Mouse (Mus musculus) 3T3-L1 (cell line): ENCODE data around the gene Lefty2.

ENCODE experiments used
- DNase-seq: peaks from one replicate; pipeline ENCODE4 v3.0.0-alpha.2; 2015; ENCODE audit warnings: low read depth, low spot score

Lefty2 gene

DNA sequence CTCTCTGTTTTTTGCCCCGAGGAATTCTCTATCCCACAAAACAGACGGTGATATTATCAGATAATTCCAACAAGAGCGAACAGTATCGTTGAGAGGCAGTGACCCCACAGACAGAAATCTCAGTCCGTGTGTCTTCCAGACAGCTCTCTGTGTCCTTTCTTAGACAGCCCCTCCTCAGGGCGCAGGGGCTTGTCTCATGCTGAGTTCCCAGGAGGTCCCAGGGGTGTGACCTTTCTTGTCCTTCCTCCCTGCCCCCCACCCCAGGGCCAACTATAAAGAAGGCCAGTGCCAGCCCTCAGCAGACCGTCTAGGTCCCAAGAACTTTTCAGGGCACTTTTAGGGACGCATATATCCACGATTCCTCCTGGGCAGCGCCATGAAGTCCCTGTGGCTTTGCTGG, at the start of gene Lefty2:
Gene Lefty2, plus strand, starts transcription at position 301 of the 400 bp plus-strand sequence.
- DNase-seq = no peak

DNA sequence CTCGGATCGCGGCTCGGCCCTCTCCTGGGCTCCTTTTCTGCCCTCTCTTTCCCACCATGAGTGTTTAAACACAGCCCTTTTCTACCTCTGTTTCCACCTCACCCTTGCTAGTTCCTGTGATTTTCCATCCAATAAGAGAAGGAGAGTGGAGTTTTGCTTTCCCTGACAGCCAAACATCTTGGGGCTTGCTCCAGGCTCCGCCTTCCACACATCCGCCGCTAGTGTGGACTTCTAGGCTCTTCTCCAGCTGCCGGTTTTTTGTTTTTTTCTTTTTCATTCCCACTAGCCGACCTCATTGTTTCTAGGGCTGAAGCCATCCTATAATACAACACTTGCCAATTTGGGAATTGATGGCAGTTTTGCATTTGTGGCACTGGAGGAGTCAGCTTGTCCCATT, 44.8 kb upstream of the Lefty2 start:
- peak; percentile 94 for DNase-seq

DNA sequence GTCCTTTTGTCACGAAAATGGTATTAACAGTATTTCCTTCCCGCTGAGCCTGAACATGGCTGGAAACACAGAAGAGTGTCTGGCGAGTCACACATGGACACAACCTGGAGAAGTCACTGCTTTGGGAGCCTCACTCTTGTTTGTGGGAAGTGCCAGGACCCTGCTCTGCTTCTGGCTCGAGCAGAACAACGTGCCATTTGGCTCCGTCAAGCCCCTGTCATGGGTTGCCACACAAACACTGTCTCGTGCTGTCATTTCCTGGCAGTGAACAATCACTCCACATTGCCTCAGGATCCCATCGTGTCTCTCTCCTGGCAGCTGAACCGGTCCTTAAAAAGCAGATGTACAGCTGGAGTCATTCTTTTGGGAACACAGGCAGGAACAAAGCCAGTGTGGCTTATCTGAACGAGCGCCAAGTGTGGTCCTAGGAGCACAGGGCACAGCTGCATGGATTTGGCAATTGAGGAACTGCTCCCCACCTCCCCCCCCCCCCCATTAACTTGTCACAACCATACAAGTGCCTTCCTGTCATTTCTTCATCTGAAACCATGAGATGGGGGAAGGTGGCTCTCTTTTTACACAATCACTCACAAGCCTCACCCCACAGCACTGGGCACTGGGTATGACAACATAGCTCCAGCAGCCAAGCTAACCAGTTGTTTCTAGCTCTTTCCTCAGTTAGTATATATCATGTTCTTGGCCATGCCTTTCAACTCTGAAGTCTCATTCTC, 44.2 kb upstream of the Lefty2 start:
- peak; percentile 78 for DNase-seq

DNA sequence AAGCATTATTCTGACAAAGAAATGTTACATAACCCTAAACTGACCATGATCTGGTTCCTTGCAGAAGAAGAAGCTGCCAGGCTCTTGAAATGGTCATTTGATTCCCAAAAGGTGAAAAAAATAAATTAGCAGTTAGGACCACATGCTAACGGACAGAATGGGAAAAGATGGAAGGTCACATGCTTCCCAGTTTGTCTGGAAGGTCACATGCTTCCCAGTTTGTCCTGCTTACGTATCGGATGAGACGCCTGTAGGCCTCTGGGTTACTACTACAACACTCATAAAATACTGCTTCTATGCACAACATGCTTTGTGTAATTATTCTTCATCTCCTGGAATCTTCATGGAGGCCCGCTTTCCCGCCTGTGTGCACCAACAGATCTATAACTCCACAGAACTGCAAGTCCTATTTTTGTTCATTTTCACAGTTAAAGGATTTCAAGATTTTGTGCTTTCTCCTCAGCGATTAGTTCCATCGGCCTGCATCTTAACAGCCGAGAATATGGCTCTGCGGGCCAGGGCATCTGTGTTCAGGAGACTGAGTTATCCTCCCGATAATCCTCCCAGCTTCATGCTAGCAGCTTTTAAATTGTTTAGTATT, 43.1 kb upstream of the Lefty2 start:
- peak; percentile 54 for DNase-seq

DNA sequence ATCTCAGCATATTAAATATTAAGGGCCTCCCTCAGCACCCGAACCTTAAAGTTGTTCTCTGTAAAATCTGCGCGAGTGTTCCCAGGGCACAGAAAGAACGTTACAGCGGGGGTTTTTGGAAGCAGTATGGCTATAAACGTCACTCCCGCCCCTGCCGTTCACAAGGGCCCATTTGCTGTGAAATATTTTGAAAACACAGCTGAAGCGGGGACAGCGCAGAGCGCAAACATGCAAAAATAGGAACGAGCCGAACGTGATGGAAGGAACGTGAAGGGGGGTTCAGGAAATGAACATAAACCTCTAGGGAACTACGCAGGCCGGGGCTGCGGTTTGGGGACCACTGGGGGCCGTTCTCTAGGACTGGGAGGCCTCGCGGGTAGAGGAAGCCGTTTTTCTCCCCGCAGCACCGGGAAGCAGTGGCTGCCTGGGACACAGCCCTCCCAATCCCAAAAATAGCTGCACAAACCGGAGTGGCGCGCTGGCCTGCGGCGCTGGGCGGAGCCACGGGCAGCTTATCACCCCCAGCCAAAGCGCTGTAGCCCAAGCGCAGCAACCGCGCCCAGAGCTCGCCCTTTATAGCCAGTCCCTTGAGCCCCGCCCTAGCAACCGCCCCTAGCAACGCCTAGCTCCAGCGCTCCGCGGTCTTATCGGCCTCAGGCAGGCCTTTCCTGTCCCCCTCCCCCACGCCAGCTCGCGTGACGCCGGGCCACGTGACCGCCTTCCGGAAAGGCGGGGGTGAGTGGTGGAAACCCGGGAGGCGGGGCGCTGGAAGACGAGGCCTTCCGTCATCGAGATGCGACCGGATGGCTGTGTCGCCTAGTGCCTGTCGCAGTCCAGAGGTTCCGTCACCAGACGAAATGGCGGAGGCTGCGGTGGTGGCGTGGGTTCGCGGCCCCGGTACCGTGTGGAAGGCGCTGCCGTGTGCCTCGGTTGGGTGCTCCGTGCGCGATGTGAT, 42.3 kb upstream of the Lefty2 start, which contains the start of gene Sde2:
Gene Sde2, plus strand, starts transcription at position 812 of the 955 bp plus-strand sequence.
- DNase-seq = peak; percentile 100

DNA sequence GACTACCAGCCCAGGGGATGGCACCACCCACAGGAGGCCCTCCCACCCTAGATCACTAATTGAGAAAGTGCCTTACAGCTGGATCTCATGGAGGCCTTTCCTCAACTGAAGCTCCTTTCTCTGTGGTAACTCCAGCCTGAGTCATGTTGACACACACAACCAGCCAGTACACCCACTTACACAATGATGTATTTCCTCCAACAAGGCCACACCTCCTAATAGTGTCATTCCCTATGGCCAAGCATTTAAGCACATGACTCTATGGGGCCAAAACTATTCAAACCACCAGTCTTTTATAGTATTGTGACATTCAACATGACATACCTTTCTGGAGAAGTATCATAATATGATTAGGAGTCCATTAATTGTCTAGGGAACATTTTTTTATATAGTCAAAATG, 34.1 kb upstream of the Lefty2 start:
- DNase-seq = peak; percentile 40

DNA sequence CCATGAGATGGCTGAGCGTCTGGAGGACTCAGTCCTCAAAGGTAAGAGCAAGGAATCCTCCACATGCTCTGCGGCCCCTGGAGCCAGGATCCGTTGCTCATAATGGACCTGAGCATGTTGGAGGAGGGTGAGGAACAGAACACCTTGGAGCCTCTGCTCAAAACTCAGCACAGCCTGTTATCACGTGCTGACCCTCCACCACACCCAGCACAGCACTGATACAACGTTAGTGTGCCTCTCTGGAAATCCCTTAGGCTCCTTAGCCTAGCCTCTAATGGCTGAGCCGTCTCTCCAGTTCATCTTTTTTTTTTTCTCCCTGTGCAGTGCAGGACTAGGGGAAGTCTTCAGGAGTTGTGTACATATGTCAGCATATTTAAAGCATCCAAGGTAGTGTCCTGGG, 32.9 kb upstream of the Lefty2 start:
- no peak for DNase-seq

DNA sequence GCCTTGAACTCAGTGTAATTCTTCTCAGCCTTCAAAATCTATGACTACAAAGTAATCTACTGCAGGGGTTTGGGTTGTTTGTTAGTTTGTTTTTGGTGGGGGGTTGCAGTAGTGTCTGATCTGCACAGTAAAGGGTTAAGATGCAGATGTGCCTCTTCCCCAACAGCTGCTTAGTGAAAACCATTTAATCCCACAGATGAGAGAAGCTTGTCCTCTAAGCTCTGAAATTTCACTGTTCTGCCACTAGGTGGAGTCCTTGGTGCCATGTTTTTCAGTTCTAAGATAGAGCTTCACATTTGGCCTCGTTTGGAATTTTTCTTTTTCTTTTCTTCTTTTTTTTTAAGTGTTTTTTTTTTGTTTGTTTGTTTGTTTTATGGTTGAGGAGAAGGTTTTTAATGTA, 29.3 kb upstream of the Lefty2 start:
- peak; percentile 81 for DNase-seq

DNA sequence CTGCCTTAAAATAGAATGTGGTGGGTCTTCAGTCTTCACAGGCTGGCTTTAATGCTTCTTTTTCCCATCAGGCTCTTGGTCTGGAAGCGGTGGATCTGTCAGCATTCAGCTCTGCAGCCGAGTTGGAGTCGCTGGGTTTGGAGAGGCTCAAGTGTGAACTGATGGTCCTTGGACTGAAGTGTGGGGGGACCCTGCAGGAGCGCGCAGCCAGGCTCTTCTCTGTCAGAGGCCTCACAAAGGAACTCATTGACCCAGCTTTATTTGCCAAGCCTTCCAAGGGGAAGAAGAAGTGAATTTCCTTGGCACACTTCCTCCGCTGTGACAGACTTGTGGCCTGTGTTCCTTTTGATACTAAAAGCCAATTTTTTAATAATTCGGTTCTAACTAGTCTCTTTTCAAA, 26.9 kb upstream of the Lefty2 start:
- no peak for DNase-seq

DNA sequence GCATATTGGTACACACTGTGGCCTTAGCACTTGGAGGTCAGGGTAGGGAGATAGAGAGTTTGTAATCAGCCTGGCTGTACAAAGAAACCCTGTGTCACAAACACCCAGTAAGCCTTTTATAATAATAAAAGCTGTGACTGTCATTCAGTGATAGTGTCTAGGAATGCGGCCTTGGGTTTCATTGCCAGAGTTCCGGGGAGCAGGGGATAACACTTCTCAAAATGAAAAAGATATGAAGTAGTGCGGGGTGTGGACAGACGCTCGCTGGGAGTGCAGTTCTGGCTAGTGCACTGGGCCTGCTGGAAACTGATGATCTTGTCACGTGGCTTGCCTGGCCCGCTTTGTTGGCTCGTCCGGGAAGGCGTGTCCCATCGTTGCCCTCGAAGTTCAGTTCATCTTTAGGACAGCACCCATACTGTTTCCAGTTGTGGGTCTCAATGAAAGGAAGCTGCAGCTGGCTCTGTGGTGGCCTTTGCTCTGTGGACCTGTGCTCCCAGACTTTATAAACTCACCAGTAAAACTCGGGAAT, 22.7 kb upstream of the Lefty2 start:
- no peak for DNase-seq

DNA sequence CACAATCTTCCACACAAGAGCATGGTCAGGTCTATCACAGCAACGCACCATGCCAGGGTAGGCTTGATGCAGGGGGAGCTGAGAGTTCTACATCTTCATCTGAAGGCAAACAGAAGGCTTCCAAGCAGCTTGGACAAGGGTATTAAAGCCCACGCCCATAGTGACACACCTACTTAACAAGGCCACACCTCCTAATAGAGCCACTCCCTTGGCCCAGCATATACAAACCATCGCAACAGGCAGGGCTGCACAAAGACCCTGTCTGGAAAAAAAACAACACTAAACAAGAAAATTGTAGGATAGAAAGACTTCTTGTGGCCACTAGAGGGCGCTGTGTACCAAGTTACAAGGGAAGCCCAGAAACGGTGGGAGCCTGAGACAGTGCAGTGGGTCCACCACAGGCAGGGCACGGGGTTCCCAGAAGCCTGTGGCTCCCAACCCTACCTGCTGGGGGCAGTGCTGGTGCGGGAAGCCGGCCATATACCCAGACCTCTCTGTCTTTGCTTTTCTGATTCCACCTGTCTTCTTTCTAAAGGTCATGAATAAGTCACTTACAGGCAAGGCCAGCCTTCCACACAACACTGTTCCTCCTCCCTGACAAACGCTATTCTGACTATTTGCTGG, 18.9 kb upstream of the Lefty2 start:
- DNase-seq = peak; percentile 81

DNA sequence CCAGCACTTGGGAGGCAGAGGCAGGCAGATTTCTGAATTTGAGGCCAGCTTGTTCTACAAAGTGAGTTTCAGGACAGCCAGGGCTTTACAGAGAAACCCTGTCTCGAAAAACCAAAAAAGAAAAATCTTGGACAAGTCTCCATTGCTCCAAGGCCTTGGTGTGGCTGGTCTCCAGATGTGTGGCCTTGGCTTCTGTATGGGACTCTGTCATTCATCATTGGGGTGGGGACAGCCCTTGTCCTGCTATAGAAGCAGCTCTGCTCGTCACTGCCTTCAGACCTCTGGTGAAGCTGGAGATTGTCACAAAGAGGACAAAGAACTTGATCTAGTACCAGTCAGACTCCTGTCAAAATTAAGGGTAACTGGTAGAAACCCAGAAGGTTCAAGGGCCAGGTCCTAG, 18.3 kb upstream of the Lefty2 start:
- DNase-seq = no peak

DNA sequence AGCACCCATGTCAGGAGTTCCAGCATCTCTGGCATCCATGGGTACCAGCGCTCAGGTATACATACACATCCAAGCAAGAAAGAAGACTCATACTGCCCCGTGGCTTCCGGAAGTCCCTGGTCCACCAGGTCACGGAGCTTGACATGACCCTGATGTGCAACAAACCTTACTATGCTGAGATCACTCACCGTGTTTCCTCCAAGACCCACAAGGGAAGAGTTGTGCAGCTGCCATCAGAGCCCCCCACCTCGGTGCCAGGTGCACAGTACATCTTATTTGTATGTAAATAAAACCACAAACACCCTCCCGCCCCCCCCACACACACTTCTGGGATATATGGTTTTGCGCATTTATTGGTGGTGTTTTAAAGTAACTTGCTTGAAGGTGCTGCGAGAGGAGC, 17.8 kb upstream of the Lefty2 start:
- DNase-seq = no peak

DNA sequence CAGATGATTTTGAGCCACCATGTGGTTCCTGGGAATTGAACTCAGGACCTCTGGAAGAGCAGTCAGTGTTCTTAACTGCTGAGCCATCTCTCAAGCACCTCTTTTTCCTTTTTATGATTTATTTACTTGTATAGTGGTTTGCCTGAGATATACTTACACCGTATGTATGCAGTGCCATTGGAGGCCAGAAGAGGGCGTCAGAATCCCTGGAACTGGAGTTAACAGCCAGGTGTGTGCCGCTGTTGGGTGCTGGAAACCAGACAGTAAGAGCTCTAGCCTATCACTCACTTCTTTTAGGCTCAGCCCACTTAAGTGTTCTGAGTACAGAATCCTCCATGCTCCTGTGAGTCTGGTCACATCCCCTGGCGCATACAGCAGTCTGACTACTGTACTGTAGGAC, 15.4 kb upstream of the Lefty2 start:
- DNase-seq = no peak

DNA sequence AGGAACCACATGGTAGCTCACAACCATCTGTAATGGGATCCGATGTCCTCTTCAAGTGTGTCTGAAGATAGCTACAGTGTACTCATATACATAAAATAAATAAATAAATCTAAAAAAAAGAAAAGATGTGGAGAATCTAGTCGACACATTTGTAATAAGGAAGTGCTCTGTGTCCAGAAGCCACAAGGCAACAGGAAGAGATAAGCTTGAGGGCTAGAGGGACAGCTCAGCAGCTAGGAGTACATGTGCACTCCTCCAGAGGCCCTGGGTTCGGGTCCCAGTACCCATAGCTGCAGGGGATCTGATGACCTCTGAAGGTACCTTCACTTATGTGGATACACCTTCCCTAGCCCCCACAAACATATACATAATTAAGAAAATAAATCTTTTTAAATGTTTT, 11.1 kb upstream of the Lefty2 start:
- no peak for DNase-seq

DNA sequence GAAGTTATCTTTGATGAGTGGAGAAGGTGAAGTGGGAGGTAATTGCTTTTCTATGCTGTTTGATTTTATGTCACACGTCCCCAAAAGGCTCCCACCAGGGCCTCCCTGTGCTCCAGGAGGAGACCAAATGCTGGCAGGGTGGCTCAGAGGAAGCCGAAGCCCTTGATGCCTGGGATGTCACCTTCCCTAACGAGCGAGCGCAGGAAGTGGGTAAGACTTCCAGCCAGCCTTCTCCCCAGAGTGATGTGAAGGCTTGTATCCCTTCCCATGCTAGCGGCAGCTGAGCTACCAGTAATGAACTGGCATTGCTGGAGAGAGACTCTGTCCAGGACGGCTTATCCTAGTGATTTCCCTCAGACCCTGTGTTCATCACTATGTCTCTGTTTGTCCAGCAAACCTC, 9.2 kb upstream of the Lefty2 start:
- DNase-seq = no peak

DNA sequence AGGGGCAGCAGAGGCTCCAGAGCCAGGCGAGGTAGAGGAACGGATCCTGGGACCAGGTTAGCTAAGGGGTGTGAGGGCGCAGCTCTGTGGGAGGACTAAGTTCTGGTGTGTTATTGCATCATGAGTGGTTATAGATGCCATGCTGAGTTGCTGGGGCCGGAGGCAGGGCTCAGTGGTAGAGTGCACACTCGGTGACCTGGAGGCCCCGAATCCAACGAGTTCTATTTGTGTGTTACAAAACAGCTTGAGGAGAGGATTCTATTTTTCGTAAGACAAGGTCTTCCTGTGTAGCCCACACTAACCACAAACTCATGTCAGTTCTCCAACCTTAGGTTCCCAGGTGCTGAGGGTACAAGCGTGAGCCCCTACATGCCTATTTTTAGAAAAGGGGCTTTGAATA, 8.4 kb upstream of the Lefty2 start:
- no peak for DNase-seq

DNA sequence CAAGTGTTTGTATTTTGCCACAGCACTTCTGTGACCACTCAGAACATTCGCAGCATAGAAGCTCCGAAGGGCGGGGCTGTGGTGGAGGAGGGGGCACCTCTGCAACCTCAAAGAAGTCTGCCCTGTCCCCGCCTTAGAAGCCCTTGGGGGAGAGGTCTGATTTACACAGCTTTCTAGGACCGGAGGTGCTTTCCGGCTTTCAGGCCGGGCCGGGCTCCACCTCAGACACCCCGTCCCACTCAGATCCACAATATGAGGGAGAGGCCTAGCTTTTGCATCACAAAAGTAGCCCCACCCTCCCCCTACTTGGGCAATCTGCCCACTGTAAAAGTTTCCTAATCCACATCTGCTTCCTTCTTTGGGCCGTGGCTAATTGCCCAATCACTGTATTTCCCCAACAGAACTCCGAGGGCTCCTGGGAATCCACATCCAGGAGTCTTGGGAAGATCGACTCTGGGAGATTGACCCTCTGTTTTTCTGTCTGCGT, 4.3 kb upstream of the Lefty2 start:
- DNase-seq = peak; percentile 95

DNA sequence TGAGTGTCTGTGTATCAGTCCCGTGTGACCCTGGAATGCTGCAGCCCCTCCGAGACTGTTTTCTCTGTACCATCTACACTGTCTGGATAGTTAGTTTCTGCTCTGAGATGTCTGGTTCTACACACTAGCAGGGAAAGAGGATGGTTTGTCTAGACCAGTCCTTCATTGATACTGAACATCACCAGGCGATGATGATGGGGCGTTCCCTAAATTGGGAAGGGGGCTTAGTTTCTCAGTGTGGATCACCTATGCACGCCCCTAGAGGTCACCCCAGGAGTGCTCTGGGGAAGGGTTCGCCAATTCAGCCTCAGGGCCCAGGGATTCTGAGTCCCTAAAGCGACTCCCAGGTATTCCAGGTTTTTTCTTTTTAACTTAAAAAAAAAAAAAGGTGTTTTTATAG, 3.7 kb upstream of the Lefty2 start:
- no peak for DNase-seq

DNA sequence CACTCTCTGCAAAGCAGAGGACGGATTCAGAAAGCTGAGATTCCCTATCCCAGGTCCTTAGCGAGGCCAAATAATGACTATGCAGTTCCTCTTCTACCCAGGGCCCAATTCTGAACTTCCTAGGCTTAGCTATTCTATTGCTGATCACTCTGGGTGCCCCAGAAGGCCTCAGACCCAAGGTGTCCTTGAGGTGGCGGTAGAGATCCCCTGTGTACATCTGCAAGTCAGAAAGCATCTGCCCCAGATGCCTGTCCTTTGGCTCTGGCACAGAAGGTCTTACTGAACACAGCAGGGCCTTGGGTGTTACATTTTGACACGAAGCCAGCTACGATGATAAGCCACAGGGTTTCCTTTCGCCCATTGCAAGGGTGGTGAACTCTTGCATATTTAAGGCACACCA, 3.1 kb upstream of the Lefty2 start:
- DNase-seq = peak; percentile 64
